Mouse (Mus musculus) c-Kit-positive CD71-positive TER-119-positive erythroid progenitor cells, embryonic 14.5 days (primary cell): ENCODE data around the gene Adrb1.

ENCODE experiments used
- DNase-seq: peaks from one replicate; pipeline ENCODE4 v3.0.0-alpha.2; 2013; ENCODE audit warnings: low spot score

The Adrb1 gene

GRCm38 (mm10) chr19:56721387-56722211 is at the start of gene Adrb1:
Gene Adrb1, plus strand, starts transcription at chr19:56722199.
- DNase-seq, result no peak

- no peak for DNase-seq
Measured at GRCm38 (mm10) chr19:56675690-56676089, 46.3 kb upstream of the Adrb1 start.

- DNase-seq, result no peak
Measured at GRCm38 (mm10) chr19:56676506-56676905, 45.5 kb upstream of the Adrb1 start.

GRCm38 (mm10) chr19:56677611-56678010 is 44.4 kb upstream of the Adrb1 start:
- no peak for DNase-seq

GRCm38 (mm10) chr19:56678516-56678915 is 43.5 kb upstream of the Adrb1 start:
- DNase-seq, result no peak

- no peak for DNase-seq
Measured at GRCm38 (mm10) chr19:56679213-56679965, 42.6 kb upstream of the Adrb1 start.

GRCm38 (mm10) chr19:56679992-56680391 is 42.0 kb upstream of the Adrb1 start:
- no peak for DNase-seq

GRCm38 (mm10) chr19:56682297-56682696 is 39.7 kb upstream of the Adrb1 start:
- DNase-seq, result no peak

- no peak for DNase-seq
Measured at GRCm38 (mm10) chr19:56682843-56683242, 39.2 kb upstream of the Adrb1 start.

- DNase-seq, result no peak
Measured at GRCm38 (mm10) chr19:56685515-56685914, 36.5 kb upstream of the Adrb1 start.

- no peak for DNase-seq
Measured at GRCm38 (mm10) chr19:56686218-56686617, 35.8 kb upstream of the Adrb1 start.

- no peak for DNase-seq
Measured at GRCm38 (mm10) chr19:56687026-56687635, 34.9 kb upstream of the Adrb1 start.

- DNase-seq, result no peak
Measured at GRCm38 (mm10) chr19:56687676-56688075, 34.3 kb upstream of the Adrb1 start.

GRCm38 (mm10) chr19:56688661-56689335 is 33.2 kb upstream of the Adrb1 start:
- DNase-seq, result no peak

GRCm38 (mm10) chr19:56689493-56689892 is 32.5 kb upstream of the Adrb1 start:
- DNase-seq, result no peak

- DNase-seq, result no peak
Measured at GRCm38 (mm10) chr19:56691103-56691502, 30.9 kb upstream of the Adrb1 start.

GRCm38 (mm10) chr19:56692451-56692850 is 29.5 kb upstream of the Adrb1 start:
- no peak for DNase-seq

GRCm38 (mm10) chr19:56697370-56698144 is 24.4 kb upstream of the Adrb1 start:
- no peak for DNase-seq

GRCm38 (mm10) chr19:56700848-56701247 is 21.2 kb upstream of the Adrb1 start:
- DNase-seq, result no peak

- DNase-seq, result no peak
Measured at GRCm38 (mm10) chr19:56701404-56702033, 20.5 kb upstream of the Adrb1 start.

- no peak for DNase-seq
Measured at GRCm38 (mm10) chr19:56702039-56702438, 20.0 kb upstream of the Adrb1 start.
